Mouse (Mus musculus) adrenal gland, adult 10 weeks (tissue): Measurements from ENCODE around the gene Sult2a2. TPM values are rescaled to one million over a fixed set of nuclear protein-coding genes. Genes with fewer than 3 reads are reported as not detected.

Source experiments
- polyA plus RNA-seq: library from polyadenylated mRNA; stranded (reverse); fragments of 350-450 nt; fragmentation: Illumina TruSeq; extraction: RNeasy Lipid Tissue Mini Kit (QIAGEN cat#74804); gene quantifications from one replicate; pipeline ENCODE4 v1.2.3, GENCODE M21; 2014; ENCODE audit warnings: low read depth, low replicate concordance

Sult2a2 gene
- polyA plus RNA-seq: not detected

DNA sequence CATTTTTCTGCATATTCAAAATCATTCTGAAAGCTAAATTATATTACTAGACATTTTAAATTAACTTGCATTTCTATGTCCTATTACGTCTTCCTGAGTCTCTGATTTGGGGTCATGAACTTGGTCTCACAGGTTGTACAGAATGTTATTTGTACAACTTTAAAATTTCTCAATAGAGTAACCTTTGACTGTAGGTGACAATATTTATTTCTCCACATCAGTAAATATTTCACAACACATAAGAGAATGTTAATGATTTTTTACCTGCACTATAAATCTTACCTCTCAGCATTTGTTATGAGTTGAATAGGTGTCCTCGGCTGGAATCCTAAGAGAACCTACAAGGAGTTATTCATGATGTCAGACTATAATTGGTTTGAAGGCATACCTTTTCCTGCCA lies at the start of gene Sult2a2:
Gene Sult2a2 (plus strand): TSS at position 301 of the 400 bp plus-strand sequence.

Other genes starting within 250 kb of the Sult2a2 start
- not detected for gene Bsph2, start 162.4 kb upstream of the Sult2a2 start, polyA plus RNA-seq
- not detected for gene Sult2a5, start 109.5 kb upstream of the Sult2a2 start, polyA plus RNA-seq
- not detected for gene Sult2a1, start 103.9 kb downstream of the Sult2a2 start, polyA plus RNA-seq